Mouse (Mus musculus): ENCODE measurements around the gene E330009J07Rik.

The E330009J07Rik gene

DNA sequence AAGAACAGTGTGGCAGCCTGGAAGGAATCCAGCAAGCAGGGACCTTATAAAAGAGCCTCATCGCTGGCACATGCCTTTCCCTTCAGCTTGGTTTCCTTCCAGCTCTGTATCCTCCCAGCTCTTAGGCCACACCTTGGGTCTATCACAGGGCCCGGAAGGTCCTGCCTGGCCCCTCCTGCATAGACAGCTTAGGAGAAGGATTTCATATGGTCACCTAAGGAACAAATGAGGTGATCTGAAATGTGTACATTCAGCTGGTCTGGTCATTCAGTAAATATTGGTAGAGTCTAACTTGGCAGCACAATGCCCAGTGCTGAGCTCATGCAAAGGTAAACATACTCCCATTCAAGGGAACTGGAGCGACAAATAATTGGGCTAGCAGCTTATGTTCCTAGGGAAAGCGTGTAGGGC lies 6.4 kb downstream of the E330009J07Rik start:
- no peak for DNase-seq (ENCODE audit: low spot score)

DNA sequence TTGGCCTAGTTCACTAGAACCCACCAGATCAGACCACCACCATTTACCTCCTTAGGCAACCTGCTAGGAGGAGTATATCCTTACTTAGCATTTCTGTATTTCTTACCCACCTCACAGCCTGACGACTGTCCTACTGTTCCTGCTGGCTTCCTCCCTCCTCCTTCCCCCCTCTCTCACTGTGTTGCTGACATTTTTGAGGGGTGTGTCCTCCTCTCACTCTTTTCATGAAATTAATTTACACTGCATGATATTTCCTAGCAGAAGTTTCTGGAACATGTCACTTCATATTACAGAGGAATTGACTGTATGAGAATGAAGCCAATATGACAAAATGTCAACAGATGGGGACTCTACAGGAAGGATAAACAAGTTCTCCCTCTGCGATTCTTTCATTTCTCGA lies 7.2 kb downstream of the E330009J07Rik start:
- DNase-seq (ENCODE audit: low spot score): no peak

GRCm38 (mm10) chr6:40427441-40427840 lies 8.5 kb downstream of the E330009J07Rik start:
- no peak for DNase-seq (ENCODE audit: low spot score)

DNA sequence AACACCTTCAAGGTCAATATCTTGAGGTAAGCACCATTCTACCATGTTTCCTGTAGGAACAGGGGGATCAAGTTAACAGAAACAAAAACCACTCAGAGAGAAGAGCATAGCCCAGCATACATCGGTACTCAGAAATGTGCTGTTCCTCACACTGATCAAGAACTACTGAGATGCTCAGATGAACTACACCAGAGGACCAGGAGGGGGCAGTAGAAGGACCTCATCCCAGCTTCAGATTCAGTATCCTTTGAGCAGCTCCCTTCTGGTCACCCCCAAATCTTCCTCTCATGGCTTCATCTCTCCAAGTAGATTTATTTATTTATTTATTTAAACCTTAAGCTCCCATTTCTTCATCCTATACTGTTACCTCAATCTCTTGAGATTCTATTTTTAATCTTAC lies 12.2 kb downstream of the E330009J07Rik start:
- DNase-seq (ENCODE audit: low spot score): no peak

DNA sequence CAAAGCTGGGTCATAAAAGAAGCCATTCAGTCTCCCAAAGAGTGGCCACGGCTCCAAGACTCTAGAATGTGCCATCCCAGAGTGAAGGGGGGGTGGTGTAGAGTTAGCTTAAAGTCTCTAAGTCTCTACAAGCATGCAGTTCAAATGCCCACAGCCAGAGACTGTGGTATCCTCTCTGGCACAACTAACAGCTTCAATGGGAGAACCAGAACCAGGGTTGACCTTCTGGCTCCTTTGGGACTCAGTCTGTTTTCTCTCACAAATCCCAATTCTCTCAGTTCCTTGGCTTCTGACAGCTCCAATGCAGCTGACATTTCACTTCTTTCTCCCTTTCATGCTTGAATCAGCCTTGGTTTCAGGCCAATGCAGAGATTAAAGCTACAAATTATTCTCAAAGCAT lies 12.9 kb downstream of the E330009J07Rik start:
- DNase-seq (ENCODE audit: low spot score): no peak

DNA sequence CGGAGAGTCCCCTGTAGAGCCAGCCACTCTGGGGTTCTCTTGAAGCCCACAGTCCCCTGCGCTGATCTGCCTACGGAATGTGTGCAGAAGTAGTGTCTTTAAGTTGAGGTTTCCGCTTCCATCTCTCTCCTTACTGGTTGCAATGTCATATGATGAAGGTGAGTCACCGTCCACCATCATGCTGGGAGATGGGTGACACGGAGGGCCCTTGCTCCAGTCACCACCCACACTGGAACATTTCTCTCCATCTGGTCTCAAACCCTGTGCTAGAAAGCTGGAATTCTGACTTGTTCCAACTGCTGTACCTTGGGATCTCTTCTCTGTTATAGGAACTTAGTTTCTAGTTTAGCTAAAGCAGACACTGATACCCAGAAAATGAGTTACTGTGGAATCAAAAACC lies 14.8 kb downstream of the E330009J07Rik start:
- no peak for DNase-seq (ENCODE audit: low spot score)

DNA sequence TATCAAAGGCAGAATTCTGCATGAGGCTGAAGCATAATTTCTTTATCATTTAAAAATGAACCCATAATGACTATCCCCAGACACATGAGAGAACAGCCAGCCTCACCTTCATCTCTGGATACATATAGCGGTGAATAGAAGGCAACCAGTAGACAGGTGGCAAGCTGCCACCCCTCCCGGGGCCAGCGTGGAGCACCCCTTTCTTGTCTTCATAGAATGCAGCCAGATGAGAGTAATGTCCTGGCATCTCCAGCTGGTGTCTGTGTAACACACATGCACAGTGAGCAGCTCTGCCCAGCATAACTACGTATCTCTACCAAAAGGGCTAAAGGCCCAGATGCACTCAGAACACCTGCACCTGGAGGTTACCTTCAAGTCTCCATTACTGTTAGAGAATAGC lies 17.5 kb downstream of the E330009J07Rik start:
- DNase-seq (ENCODE audit: low spot score): no peak

DNA sequence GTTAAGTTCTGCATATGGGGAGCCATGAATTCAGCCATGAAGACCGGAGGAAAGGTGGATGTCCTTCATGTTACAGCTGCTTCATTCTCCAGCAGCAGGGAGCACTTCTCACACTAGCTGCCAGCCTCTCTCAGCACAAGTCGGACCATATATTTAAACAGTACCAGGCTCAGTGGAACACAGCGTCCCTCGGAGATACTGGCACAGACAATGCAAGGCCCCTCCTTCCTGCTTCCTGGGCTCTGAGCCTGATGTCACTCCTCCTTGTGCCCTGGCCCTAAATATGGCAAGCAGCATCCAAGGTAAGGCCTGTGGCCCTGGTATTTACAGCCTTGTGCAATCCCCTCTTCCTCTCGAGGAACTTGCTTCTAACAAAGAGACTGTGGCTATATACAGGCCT lies 20.1 kb downstream of the E330009J07Rik start:
- DNase-seq (ENCODE audit: low spot score): no peak

DNA sequence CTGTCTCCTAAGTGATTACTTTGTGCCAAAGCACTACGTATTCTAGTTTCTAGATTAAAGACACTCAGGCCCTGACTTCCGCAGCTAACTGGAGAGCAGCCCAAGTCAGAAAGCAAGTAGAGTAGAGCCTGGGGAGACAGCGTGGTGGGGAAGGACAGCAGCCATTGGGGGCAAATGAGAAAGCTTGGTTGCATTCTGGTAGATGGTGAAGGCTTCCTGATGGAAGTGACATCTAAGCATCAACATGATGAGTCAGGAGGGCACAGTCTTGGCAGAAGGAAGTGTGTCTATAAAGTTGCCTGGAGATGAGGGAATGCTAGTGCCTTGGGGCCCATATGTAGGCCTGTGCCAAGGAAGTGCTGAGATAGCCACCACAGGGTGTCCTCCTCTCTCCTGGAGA lies 22.4 kb downstream of the E330009J07Rik start:
- no peak for DNase-seq (ENCODE audit: low spot score)

DNA sequence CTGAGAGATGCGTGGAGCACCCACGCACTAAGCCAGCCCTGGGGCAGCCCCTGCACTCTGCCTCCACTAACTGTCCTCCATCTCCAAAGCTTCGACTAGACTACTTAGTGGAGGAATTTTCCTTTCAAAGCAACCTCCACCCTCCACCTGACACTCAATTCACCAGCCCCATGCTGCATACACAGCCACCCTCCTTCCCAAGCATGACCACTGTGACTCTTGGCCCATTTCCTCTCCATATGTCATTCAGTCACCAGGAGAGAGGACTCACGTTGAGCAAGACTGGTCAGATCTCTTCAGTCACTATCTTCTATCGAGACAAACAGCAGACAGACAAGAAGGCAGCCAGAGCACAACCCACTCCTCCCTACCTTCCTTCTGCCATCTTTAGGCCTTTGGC lies 22.9 kb downstream of the E330009J07Rik start:
- no peak for DNase-seq (ENCODE audit: low spot score)

GRCm38 (mm10) chr6:40411085-40411484 lies 24.9 kb downstream of the E330009J07Rik start:
- DNase-seq (ENCODE audit: low spot score): no peak

DNA sequence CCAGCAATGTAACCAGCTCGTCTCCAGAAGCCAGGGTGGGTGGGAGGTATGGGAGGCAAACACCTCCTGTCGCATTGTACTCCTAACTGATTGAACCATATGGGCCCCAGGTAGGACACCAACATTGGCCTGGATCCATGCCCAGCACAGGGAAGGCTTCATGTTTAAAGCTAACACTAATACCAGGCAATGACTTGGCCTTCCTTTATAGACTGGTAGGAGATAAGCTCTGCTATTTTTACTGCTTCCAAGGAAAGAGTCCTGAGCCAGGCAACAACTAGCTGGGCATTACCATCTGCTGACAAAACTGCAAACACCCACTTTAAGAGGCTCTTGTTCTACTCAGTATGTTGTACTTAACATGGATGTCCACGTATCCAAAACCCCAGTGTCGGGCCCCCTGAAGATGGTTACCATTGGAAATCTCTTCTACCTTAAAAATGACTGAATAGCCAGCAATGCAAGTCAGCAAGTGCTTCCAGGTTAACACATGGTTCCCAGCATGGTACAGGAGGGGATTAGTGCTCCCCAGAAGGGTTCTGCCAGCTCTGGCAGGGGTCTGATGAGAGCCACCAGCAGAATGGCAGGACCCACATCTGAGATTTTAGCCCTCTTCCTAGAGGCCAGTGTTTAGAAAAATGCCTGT lies 32.2 kb downstream of the E330009J07Rik start:
- no peak for DNase-seq (ENCODE audit: low spot score)

GRCm38 (mm10) chr6:40402031-40402430 lies 33.9 kb downstream of the E330009J07Rik start:
- no peak for DNase-seq (ENCODE audit: low spot score)

DNA sequence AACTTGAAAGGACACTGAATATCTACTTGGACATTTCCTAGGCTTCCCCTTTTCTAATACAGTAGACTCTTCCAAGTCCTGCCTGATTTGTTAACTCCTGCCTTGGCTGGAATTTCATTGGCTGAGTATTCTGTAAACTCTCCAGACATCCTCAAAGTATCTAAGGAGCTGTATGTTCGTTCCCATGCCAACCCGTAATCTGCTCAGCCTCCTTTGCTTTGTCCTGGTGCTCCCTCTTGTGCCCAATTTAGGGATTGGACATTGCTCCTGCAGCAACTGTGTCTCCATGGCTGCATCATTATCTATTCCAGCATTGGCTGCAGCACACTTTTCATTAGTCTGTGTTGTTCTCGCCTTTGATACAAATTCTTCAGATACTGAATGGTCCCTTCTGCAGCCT lies 42.7 kb downstream of the E330009J07Rik start:
- DNase-seq (ENCODE audit: low spot score): peak; percentile 82

DNA sequence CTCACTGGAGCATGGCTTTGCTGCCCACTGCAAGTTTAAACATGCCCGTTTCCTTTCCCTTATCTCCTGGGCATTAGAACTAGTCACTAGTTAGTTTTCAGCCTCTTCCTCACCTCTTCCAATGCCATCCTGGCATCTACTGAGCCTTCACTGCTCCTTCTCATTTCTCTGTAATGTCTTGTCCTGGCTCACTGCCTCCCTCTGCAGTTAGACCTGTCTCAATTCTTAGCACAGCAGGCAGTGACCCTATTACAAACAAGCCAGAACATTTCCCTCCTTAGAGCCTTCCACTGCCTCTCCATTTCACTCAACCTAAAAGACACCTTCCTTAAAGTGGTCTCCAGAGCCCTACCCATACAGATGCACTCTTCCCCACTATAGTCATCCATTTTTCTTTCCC lies 45.0 kb downstream of the E330009J07Rik start:
- no peak for DNase-seq (ENCODE audit: low spot score)

DNA sequence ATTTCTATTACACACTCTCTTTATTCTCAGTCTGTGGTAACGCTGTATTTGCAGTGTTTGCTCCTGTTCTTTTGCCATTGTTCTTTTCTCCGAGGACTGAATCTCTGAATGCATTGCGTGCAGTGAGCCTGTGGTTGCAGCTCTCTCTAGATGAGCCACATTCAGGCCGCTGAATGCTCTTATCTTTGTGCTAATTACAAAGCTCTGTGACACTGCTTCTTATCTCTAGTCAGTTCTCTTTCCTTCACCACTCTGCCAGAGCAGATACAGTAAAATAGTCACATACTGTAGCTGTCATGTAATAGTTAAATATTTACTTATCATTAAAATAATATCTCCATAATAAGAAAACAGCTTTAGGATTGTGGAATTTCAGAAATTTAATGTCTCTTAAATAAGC lies 47.3 kb downstream of the E330009J07Rik start:
- DNase-seq (ENCODE audit: low spot score): no peak

DNA sequence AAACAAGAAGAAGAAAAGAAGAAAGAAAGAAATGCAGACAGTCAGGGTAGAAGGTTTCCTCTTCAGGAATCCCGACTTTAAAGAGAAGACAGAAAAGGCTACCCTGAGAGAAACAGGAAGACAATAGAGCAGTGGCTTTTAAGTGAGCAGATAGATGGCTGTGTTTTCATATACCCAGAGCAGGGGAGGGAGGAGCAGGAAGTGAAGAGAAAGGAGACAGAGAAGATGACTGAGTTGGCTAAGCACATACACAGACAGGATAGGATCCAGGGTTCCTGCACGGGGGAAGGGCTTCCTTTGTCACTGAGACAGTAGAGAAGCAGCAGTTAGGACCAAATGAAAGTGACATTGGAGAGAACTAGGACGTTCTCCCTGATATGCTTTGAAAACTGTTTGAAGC lies 50.3 kb downstream of the E330009J07Rik start:
- no peak for DNase-seq (ENCODE audit: low spot score)

- DNase-seq (ENCODE audit: low spot score): no peak
Observed at GRCm38 (mm10) chr6:40381908-40382307, 54.0 kb downstream of the E330009J07Rik start.

- DNase-seq (ENCODE audit: low spot score): no peak
Observed at GRCm38 (mm10) chr6:40380181-40380580, 55.8 kb downstream of the E330009J07Rik start.

GRCm38 (mm10) chr6:40371031-40371430 lies 64.9 kb downstream of the E330009J07Rik start:
- no peak for DNase-seq (ENCODE audit: low spot score)

GRCm38 (mm10) chr6:40353360-40353759 lies 82.6 kb downstream of the E330009J07Rik start:
- no peak for DNase-seq (ENCODE audit: low spot score)

Measured in layer of hippocampus, adult 9-10 months (tissue).